ENCODE assay signal across 29 mouse cellular contexts in genomic region chr17:81369036-81369435, GRCm38 (mm10).
DNase-seq lines count a peak whose midpoint lies in the region; ATAC-seq and TF ChIP-seq lines count a peak whose summit lies in the region.
"Had no signal": no experiment of that assay in that cellular context is flagged by ENCODE, and none has a peak within 500 bp of the region (broad histone marks: within the 10 kb centered on the region; RNA-seq: fewer than 3 reads in every experiment).

No protein-coding gene starts in this region.

- H3K9me3 ChIP-seq in forebrain, embryonic 15.5 days, result no peaks in the 10 kb centered on the region
- no peaks in the 10 kb centered on the region for H3K9me3 ChIP-seq in forebrain, embryonic 10.5 days
- H3K9me3 ChIP-seq in hindbrain, postnatal 0 days (ENCODE audit: low read length), result no peaks in the 10 kb centered on the region
- no peaks in the 10 kb centered on the region for H3K9me3 ChIP-seq in hindbrain, embryonic 11.5 days (ENCODE audit: control insufficient read depth, low read length)
- H3K9me3 ChIP-seq in lung, postnatal 0 days (ENCODE audit: low read length), result no peaks in the 10 kb centered on the region
- H3K9me3 ChIP-seq: embryonic facial prominence, embryonic 12.5 days; embryonic facial prominence, embryonic 15.5 days; heart, embryonic 10.5 days; heart, embryonic 13.5 days; hindbrain, embryonic 12.5 days; hindbrain, embryonic 15.5 days; intestine, embryonic 15.5 days had no signal

- no peak overlapping the region for H3K4me2 ChIP-seq in forebrain, embryonic 15.5 days (replicated peaks)
- no peak overlapping the region for H3K4me2 ChIP-seq in hindbrain, postnatal 0 days (ENCODE audit: low read depth, low read length)
- H3K4me2 ChIP-seq in hindbrain, embryonic 11.5 days (replicated peaks; ENCODE audit: low read depth, low read length), result no peak overlapping the region
- no peak overlapping the region for H3K4me2 ChIP-seq in lung, postnatal 0 days (replicated peaks; ENCODE audit: low read depth, low read length)
- H3K4me2 ChIP-seq: embryonic facial prominence, embryonic 12.5 days; embryonic facial prominence, embryonic 15.5 days; heart, embryonic 13.5 days; hindbrain, embryonic 12.5 days; hindbrain, embryonic 15.5 days; intestine, embryonic 15.5 days had no signal

- H3K27ac ChIP-seq in forebrain, embryonic 15.5 days (replicated peaks), result no peak overlapping the region; the same call in 1 of the 2 replicates
- H3K27ac ChIP-seq in forebrain, embryonic 10.5 days, result no peak overlapping the region
- no peak overlapping the region for H3K27ac ChIP-seq in hindbrain, postnatal 0 days
- H3K27ac ChIP-seq in hindbrain, embryonic 11.5 days (ENCODE audit: low read depth, low read length), result no peak overlapping the region
- H3K27ac ChIP-seq in lung, postnatal 0 days (ENCODE audit: low read length), result no peak overlapping the region
- H3K27ac ChIP-seq: embryonic facial prominence, embryonic 12.5 days; embryonic facial prominence, embryonic 15.5 days; heart, adult 2 months; heart, embryonic 10.5 days; heart, embryonic 13.5 days; hindbrain, embryonic 12.5 days; hindbrain, embryonic 15.5 days; intestine, embryonic 15.5 days had no signal

- TF ChIP-seq CTCF in hindbrain, postnatal 0 days (IDR thresholded peaks at IDR 0.05; ENCODE audit: low read depth), result no peak
- no peak for TF ChIP-seq CTCF in lung, postnatal 0 days (IDR thresholded peaks at IDR 0.05)

- 53% methylated on average over 2 of the region's 2 CpGs for WGBS in forebrain, embryonic 15.5 days
- 89% methylated on average over 2 of the region's 2 CpGs for WGBS in forebrain, embryonic 10.5 days
- WGBS in hindbrain, postnatal 0 days, result 70% methylated on average over 2 of the region's 2 CpGs
- WGBS in hindbrain, embryonic 11.5 days, result 92% methylated on average over 2 of the region's 2 CpGs
- 49% methylated on average over 2 of the region's 2 CpGs for WGBS in lung, postnatal 0 days

- no peaks in the 10 kb centered on the region for H3K36me3 ChIP-seq in forebrain, embryonic 15.5 days
- H3K36me3 ChIP-seq in forebrain, embryonic 10.5 days (replicated peaks), result no peaks in the 10 kb centered on the region
- no peaks in the 10 kb centered on the region for H3K36me3 ChIP-seq in hindbrain, postnatal 0 days (ENCODE audit: insufficient read depth, low read length)
- H3K36me3 ChIP-seq in hindbrain, embryonic 11.5 days (ENCODE audit: control insufficient read depth, insufficient read depth, low read length), result no peaks in the 10 kb centered on the region
- H3K36me3 ChIP-seq in lung, postnatal 0 days (ENCODE audit: insufficient read depth, low read length), result no peaks in the 10 kb centered on the region
- H3K36me3 ChIP-seq: embryonic facial prominence, embryonic 12.5 days; embryonic facial prominence, embryonic 15.5 days; G1E; heart, embryonic 10.5 days; heart, embryonic 13.5 days; hindbrain, embryonic 12.5 days; hindbrain, embryonic 15.5 days; intestine, embryonic 15.5 days had no signal

- no peak; the same call in 1 of the 2 replicates for TF ChIP-seq EP300 in lung, postnatal 0 days (IDR thresholded peaks at IDR 0.05)

- DNase-seq in forebrain, embryonic 10.5 days (ENCODE audit: extremely low spot score, low spot score), result no peak
- peak; percentile 6 for DNase-seq in hindbrain, postnatal 0 days (ENCODE audit: low spot score)
- no peak for DNase-seq in hindbrain, embryonic 11.5 days (ENCODE audit: low spot score)
- peak; percentile 57 for DNase-seq in lung, postnatal 0 days (ENCODE audit: low spot score)
- no peak for DNase-seq in lung, postnatal 36 days
- DNase-seq: adrenal gland, postnatal 10 days; adrenal gland, postnatal 36 days; B cell, adult 2 months; cerebellum, adult 11 months; cerebellum, adult 2 months; cerebellum, adult 9-11 months; cerebellum, postnatal 25 days; gastrocnemius, postnatal 10 days; gastrocnemius, postnatal 36 days; heart, adult 2 months; heart, postnatal 14 days; heart, postnatal 4 days; kidney, adult 11 months had no signal

- H3K9ac ChIP-seq in forebrain, embryonic 15.5 days (replicated peaks), result no peak overlapping the region
- no peak overlapping the region for H3K9ac ChIP-seq in hindbrain, postnatal 0 days (replicated peaks; ENCODE audit: low read length)
- H3K9ac ChIP-seq in hindbrain, embryonic 11.5 days (ENCODE audit: low read depth, low read length), result no peak overlapping the region
- no peak overlapping the region for H3K9ac ChIP-seq in lung, postnatal 0 days (replicated peaks; ENCODE audit: low read depth)
- H3K9ac ChIP-seq: embryonic facial prominence, embryonic 12.5 days; embryonic facial prominence, embryonic 15.5 days; heart, embryonic 13.5 days; hindbrain, embryonic 12.5 days; hindbrain, embryonic 15.5 days; intestine, embryonic 15.5 days had no signal

- no peaks in the 10 kb centered on the region for H3K27me3 ChIP-seq in forebrain, embryonic 15.5 days
- no peaks in the 10 kb centered on the region for H3K27me3 ChIP-seq in forebrain, embryonic 10.5 days (ENCODE audit: poor library complexity, severe bottlenecking)
- no peaks in the 10 kb centered on the region for H3K27me3 ChIP-seq in hindbrain, postnatal 0 days (ENCODE audit: insufficient read depth, low read length)
- no peaks in the 10 kb centered on the region for H3K27me3 ChIP-seq in hindbrain, embryonic 11.5 days (ENCODE audit: control insufficient read depth, insufficient read depth, low read length)
- H3K27me3 ChIP-seq in lung, postnatal 0 days (replicated peaks; ENCODE audit: insufficient read depth, low read length), result no peaks in the 10 kb centered on the region
- H3K27me3 ChIP-seq: CH12.LX; embryonic facial prominence, embryonic 12.5 days; embryonic facial prominence, embryonic 15.5 days; heart, embryonic 13.5 days; hindbrain, embryonic 12.5 days; hindbrain, embryonic 15.5 days; intestine, embryonic 15.5 days had no signal

- H3K4me3 ChIP-seq in forebrain, embryonic 15.5 days, result no peak overlapping the region
- no peak overlapping the region for H3K4me3 ChIP-seq in forebrain, embryonic 10.5 days
- no peak overlapping the region for H3K4me3 ChIP-seq in hindbrain, postnatal 0 days (ENCODE audit: low read length)
- H3K4me3 ChIP-seq in hindbrain, embryonic 11.5 days (ENCODE audit: low read depth, low read length), result no peak overlapping the region
- no peak overlapping the region for H3K4me3 ChIP-seq in lung, postnatal 0 days (ENCODE audit: low read depth, low read length)
- H3K4me3 ChIP-seq: embryonic facial prominence, embryonic 12.5 days; embryonic facial prominence, embryonic 15.5 days; heart, adult 2 months; heart, embryonic 10.5 days; heart, embryonic 13.5 days; hindbrain, embryonic 12.5 days; hindbrain, embryonic 15.5 days; intestine, embryonic 15.5 days had no signal

- peaks cover 2% of the 10 kb centered on the region; the same call in 1 of the 2 replicates for H3K4me1 ChIP-seq in forebrain, embryonic 15.5 days
- H3K4me1 ChIP-seq in forebrain, embryonic 10.5 days, result no peaks in the 10 kb centered on the region
- no peaks in the 10 kb centered on the region for H3K4me1 ChIP-seq in hindbrain, postnatal 0 days (ENCODE audit: insufficient read depth, low read length)
- no peaks in the 10 kb centered on the region for H3K4me1 ChIP-seq in hindbrain, embryonic 11.5 days (replicated peaks; ENCODE audit: control insufficient read depth, insufficient read depth, low read length)
- H3K4me1 ChIP-seq in lung, postnatal 0 days (ENCODE audit: insufficient read depth, low read depth, low read length), result no peaks in the 10 kb centered on the region
- H3K4me1 ChIP-seq: embryonic facial prominence, embryonic 12.5 days; embryonic facial prominence, embryonic 15.5 days; heart, embryonic 10.5 days; hindbrain, embryonic 12.5 days; hindbrain, embryonic 15.5 days; intestine, embryonic 15.5 days had no signal

- ATAC-seq in forebrain, embryonic 15.5 days (replicated peaks), result 0 out of 2 replicates have a peak, but pooled peaks have one; percentile 35
- no peak for ATAC-seq in hindbrain, postnatal 0 days
- no peak for ATAC-seq in hindbrain, embryonic 11.5 days (ENCODE audit: low FRiP score)
- peak; percentile 26; the same call in 1 of the 2 replicates for ATAC-seq in lung, postnatal 0 days
- ATAC-seq: intestine, embryonic 15.5 days; Patski had no signal

Comparison
In these comparisons a context has a peak if more than half of its experiments do, and no peak if none do; other contexts are left out.
1. DNase-seq: peak in hindbrain, postnatal 0 days (single experiment) and lung, postnatal 0 days (single experiment); none in forebrain, embryonic 10.5 days (single experiment), hindbrain, embryonic 11.5 days (single experiment) and lung, postnatal 36 days (single experiment).
2. ATAC-seq: peak in forebrain, embryonic 15.5 days (single experiment) and lung, postnatal 0 days (single experiment); none in hindbrain, postnatal 0 days (single experiment) and hindbrain, embryonic 11.5 days (single experiment).